Mouse (Mus musculus) bone marrow, adult 2 months (tissue): Measurements from ENCODE around the gene Nfkbie.

Experiments
- CTCF ChIP-seq: fragments of 200-500 bp; IDR thresholded peaks from 2 replicates; pipeline ENCODE4 v1.5.1; 2011; ENCODE audit warnings: low read length, control low read depth; ENCODE audit not compliant: control insufficient read depth, insufficient read depth
- POLR2A ChIP-seq: fragments of 200-500 bp; IDR thresholded peaks from 2 replicates; pipeline ENCODE4 v1.6.1; 2011; ENCODE audit warnings: low read depth, mild to moderate bottlenecking, control low read depth, low read length, borderline replicate concordance; ENCODE audit not compliant: control insufficient read depth

DNA sequence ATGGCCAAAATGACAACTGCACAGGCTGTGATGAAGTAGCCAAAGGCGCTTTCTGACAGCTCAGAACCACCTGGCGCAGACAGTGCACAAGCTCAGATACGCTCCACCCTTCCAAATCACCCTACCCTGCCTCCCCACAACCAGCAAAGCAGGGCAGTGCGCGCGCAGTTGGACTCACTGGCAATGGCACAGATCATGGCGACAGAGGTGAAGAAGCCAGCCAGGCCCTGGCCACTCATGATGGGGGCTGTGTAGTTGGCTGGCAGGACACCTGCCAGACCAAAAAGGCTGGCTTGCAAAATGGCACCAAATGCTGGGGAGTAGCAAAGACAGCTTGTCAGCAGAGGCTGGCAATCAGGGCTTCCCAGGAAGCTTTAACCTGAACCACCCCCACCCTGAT is 33.7 kb downstream of the Nfkbie start:
- TF ChIP-seq CTCF (no peak), POLR2A (no peak)
